Mouse (Mus musculus) ovary, adult 18-20 months (tissue): ENCODE results near the gene Zfp219.
"Not testable (repeated sequence)": the region's sequence is repeated elsewhere in the genome, so short reads cannot be mapped to it uniquely, and the experiment has no call there.

Experiments used
- DNase-seq: peaks from one replicate; pipeline ENCODE4 v3.0.0; 2022; ENCODE audit warnings: low spot score, mixed read lengths

The Zfp219 gene

GRCm38 (mm10) chr14:52020486-52021137 lies at the start of gene Zfp219:
Gene Zfp219 (minus strand): TSS chr14:52020733.
- peak; percentile 64 for DNase-seq

- DNase-seq: no peak
These were observed 45.6 kb upstream of the Zfp219 start for GRCm38 (mm10) chr14:52066135-52066534.

GRCm38 (mm10) chr14:52061798-52062197 lies 41.3 kb upstream of the Zfp219 start:
- DNase-seq: no peak

GRCm38 (mm10) chr14:52060800-52061199 lies 40.3 kb upstream of the Zfp219 start:
- no peak for DNase-seq

DNA sequence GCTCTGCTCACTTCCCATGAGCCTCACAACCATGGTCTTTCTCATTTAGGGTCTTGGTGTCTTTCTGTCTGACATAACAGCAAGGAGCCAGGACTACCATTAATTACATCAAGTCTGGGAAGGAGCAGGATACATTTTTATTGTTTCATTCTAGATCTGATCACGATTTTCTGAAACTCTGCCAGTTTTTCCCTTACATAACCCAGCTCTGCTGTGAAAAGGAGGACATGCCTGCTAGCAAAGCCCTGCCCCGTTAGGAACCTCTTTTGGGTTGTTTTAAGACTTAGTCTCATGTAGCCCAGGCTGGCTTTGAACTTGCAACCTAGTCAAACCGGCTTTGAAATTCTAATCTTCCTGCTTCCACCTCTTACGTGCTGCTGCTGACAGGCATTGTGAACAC lies 39.4 kb upstream of the Zfp219 start:
- DNase-seq: no peak

- not testable (repeated sequence) for DNase-seq
These were observed 32.2 kb upstream of the Zfp219 start for GRCm38 (mm10) chr14:52052720-52053119.

- no peak for DNase-seq
These were observed 25.5 kb upstream of the Zfp219 start for GRCm38 (mm10) chr14:52045966-52046565.

DNA sequence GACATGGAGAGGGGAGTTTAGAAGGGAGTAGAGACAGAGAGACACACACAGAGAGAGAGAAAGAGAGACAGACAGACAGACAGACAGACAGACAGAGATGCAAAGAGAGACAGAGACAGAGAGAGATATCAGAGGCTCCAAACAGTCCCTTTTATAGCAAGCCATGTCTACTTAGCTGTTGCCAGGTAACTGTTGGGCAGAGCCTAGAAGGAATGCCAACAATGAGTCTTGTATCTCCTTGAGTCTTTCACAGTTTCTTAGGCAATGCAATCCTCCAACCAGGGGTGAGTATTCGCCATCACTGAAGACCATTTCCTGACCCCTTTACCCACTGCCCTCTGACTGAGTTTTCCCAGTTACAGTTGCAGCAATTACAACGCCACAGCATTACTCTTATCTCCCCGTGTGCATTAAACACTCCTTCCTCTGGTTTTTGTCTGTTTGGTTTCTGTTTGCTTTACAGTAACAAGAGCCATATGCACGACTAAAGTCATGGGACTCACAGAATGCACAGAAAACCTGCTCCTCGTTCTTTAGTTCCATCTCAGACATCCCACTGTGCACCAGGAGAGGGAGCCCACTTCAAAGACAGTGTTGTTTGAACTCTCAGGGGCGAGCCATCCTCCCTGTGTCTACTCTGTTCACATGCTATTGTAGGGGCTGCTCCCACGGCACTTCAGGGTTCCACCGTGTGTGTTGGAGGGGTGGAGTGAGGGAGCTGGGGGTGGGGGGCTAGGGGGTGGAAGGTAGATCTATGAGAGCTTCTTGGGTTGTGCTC lies 24.6 kb upstream of the Zfp219 start:
- no peak for DNase-seq

DNA sequence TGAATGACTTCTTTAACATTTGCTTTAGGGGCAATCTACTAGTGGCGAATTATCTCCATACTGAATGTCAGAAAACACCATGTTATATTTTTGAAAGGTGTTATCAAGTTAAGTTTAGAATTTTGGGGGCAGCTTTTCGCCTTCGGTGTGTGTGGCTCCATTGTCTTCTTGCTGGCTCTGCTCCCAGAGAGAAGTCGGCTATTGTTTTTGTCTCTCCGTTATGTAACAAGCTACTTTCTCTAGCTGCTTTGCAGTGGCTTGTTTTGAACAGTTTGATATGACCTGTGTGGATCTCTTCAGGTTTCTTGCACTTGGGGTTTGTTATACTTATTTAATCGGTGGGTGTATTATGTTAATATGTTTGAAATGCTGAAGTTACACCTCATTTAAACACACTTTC lies 22.9 kb upstream of the Zfp219 start:
- DNase-seq: no peak

GRCm38 (mm10) chr14:52042359-52042758 lies 21.8 kb upstream of the Zfp219 start, which contains the start of gene Olfr221:
Gene Olfr221 (minus strand): TSS chr14:52042459.
- not testable (repeated sequence) for DNase-seq

GRCm38 (mm10) chr14:52039332-52039731 lies 18.8 kb upstream of the Zfp219 start:
- DNase-seq: no peak

GRCm38 (mm10) chr14:52035926-52036325 lies 15.4 kb upstream of the Zfp219 start:
- no peak for DNase-seq

DNA sequence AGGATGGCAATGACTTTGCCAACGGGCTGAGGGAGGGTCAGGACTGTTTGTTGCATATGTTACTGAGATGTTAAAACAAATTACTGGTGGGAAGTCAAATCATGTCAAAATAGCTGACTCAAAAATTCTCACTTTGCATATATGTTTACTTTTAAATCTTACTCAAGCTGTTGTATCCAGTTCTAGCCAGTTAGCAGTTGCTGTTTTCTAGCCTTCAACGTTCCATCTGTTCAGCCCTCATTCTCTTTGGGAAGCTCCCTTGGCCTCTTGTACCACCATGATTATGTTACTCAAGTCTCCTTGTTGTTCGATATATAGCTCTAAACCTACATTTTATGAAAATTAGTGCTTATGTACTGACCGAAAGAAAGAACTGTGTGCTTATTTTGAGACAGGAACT lies 5.8 kb upstream of the Zfp219 start:
- DNase-seq: no peak

- DNase-seq: no peak
These were observed 3.6 kb upstream of the Zfp219 start for GRCm38 (mm10) chr14:52024133-52024532.

- DNase-seq: peak; percentile 80
These were observed 2.4 kb upstream of the Zfp219 start for GRCm38 (mm10) chr14:52022709-52023459.

DNA sequence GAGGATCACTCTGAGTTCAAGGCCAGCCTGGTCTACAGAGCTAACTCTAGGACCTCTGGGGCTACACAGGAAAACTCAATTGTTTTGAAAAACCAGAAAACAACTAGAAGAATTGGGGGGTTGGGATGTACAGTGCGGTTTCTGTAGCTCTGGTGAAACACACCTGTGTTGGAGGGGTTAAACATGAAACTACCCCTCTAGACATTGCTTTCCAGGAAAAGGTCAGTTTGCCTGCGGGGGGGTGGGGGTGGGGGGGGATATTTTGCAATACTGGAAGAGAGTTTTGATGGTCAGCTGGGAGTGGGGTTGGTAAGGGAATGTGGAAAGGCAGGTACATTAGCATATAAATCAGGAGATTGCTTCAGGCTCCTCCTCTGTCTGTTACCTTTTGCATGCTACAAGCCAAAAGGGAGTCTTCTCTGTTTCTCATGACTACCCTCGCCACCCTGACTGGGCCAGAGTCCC lies 1.7 kb upstream of the Zfp219 start:
- DNase-seq: no peak

GRCm38 (mm10) chr14:52021568-52022212 lies 1.2 kb upstream of the Zfp219 start:
- DNase-seq: no peak

- DNase-seq: no peak
These were observed 601 bp upstream of the Zfp219 start for GRCm38 (mm10) chr14:52021138-52021529.

DNA sequence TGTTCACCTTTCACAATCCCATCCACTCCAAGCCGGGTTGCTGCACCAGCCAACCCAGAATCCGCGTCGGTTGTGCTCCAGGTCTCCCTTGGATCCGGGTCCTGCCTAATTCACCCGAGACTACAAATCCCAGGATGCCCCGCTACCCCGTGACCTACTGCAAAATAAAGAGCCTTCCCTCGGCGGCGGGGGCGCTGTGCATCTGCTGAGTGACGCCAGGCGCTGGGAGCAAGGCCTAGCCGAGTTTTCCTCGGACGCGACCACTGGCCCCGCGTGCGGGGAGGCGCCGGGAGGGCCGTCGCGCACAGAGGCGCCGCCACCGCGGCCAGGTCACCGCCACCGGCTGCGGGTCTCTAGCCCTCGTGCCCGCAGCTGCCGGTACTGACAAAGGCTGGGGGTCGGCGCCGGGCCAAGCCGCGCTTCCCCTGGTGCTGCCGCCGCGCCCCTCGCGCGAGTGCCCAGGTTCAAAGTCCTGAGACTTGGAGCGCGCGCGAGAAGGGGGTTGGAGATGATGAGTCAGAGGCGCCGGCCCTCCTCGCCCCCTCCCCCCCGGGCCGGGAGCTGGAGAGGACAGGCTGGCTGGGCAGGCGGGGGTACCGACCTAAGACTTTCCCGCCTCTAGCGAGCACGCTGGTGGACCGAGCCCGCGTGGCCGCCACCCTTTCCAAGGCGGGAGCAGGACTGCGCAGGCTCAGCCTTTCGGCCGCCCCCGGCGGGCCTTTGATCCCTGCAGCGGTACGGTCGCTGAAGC lies 768 bp downstream of the Zfp219 start:
- DNase-seq: peak; percentile 95

DNA sequence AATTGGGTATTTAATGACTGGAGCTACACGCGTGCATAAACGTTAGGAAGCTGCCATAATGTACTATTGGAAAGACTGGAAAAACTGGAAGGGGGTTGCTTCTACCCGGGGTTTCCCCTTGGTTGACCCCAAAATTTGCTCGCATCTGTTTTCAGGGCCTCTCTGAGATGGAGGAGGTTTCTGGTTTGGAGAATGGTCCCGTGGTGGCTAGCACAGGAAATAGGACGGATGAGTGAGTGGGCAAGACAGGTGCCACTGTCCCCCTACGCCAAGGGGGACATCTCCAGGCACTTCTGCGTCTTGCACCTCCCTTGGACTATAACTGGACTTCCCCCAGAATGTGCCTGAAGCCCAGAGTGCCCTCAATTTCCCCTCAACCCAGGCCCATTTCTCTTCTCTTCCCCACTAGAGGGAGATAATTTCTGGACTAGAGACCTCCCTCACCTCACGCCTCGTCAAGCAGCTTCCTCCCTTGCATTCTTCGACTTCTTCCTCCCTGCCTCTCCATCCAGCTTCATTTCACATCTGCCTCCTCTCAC lies 1.4 kb downstream of the Zfp219 start:
- DNase-seq: no peak
